ENCODE assay signal across 9 mouse cellular contexts in genomic region chr13:64416955-64417601, GRCm38 (mm10). TPM values are rescaled to one million over a fixed set of nuclear protein-coding genes. Genes with fewer than 3 reads are reported as not detected.
DNase-seq lines count a peak whose midpoint lies in the region; ATAC-seq lines count a peak whose summit lies in the region.
"Had no signal": no experiment of that assay in that cellular context is flagged by ENCODE, and none has a peak within 500 bp of the region (broad histone marks: within the 10 kb centered on the region; RNA-seq: fewer than 3 reads in every experiment).

No protein-coding gene starts in this region.

- DNase-seq in cerebellum, postnatal 10 days: peak; percentile 29 to 57
- no peak for DNase-seq in cerebellum, adult 9-10 months
- DNase-seq in urinary bladder, postnatal 14 days (ENCODE audit: low spot score): peak; percentile 51
- DNase-seq in urinary bladder, adult 18-20 months (ENCODE audit: low spot score in 2 of 2): no peak
- peak; percentile 73 to 81 for DNase-seq in kidney, postnatal 25 days
- DNase-seq in layer of hippocampus, adult 9-10 months (ENCODE audit: low spot score): no peak
- no peak for DNase-seq in neural tube, embryonic 10.5 days (ENCODE audit: extremely low spot score, low spot score)
- DNase-seq: gastrocnemius, postnatal 10 days had no signal

- no peak for ATAC-seq in erythroblast, adult 5-6 weeks (replicated peaks; ENCODE audit: low FRiP score, poor library complexity, severe bottlenecking)

RNA-seq across cellular contexts. Expression of gene Cdk20, which starts 15.0 kb away (rescaled TPM):
- total RNA-seq in erythroblast, adult 5-6 weeks (2015; ENCODE audit: low replicate concordance): 0.63 TPM in 1 of 2 replicates, not detected in the other
- total RNA-seq in erythroblast, adult 5-6 weeks (2017; ENCODE audit: low replicate concordance): 0.51 TPM in 1 of 2 replicates, not detected in the other

RNA-seq across cellular contexts. Expression of gene Ctsl, which starts 46.4 kb away (rescaled TPM):
- total RNA-seq in erythroblast, adult 5-6 weeks (2015; ENCODE audit: low replicate concordance): 12.5 and 19.9 TPM in 2 replicates
- 4.5 and 17.6 TPM in 2 replicates for total RNA-seq in erythroblast, adult 5-6 weeks (2017; ENCODE audit: low replicate concordance)

Comparison
In these comparisons a context has a peak if more than half of its experiments do, and no peak if none do; other contexts are left out.
1. DNase-seq: peak in cerebellum, postnatal 10 days (2 of 2), urinary bladder, postnatal 14 days (single experiment) and kidney, postnatal 25 days (2 of 2); none in cerebellum, adult 9-10 months (single experiment), urinary bladder, adult 18-20 months (0 of 2), layer of hippocampus, adult 9-10 months (single experiment) and neural tube, embryonic 10.5 days (single experiment).